Mouse (Mus musculus) hindbrain, embryonic 11.5 days (tissue): ENCODE data around the gene Ptger3. TPM values are rescaled to one million over a fixed set of nuclear protein-coding genes. Genes with fewer than 3 reads are reported as not detected.

Experiments used
- ATAC-seq: fragments of 200-750 bp; cut with Nextera tagmentation; 2 replicates; pipeline ENCODE4 v1.8.0; 2017; ENCODE audit warnings: mild to moderate bottlenecking, moderate TSS enrichment, moderate library complexity; ENCODE audit not compliant: low FRiP score
- DNase-seq: peaks from one replicate; pipeline ENCODE4 v3.0.0-alpha.2; 2015; ENCODE audit warnings: low spot score
- H3K27ac ChIP-seq: fragments of 300-500 bp; sonication (generic); 2 replicates; pipeline ENCODE4 v1.5.1; 2014; ENCODE audit warnings: mild to moderate bottlenecking, low read depth, low read length
- H3K27me3 ChIP-seq: fragments of 300-500 bp; sonication (generic); 2 replicates; pipeline ENCODE4 v1.6.1; 2014; ENCODE audit warnings: mild to moderate bottlenecking, low read length, moderate library complexity, mixed read lengths; ENCODE audit not compliant: control insufficient read depth, insufficient read depth
- H3K36me3 ChIP-seq: fragments of 300-500 bp; sonication (generic); 2 replicates; pipeline ENCODE4 v1.6.1; 2014; ENCODE audit warnings: mild to moderate bottlenecking, low read length, moderate library complexity, mixed read lengths; ENCODE audit not compliant: control insufficient read depth, insufficient read depth
- H3K4me1 ChIP-seq: fragments of 300-500 bp; sonication (generic); replicated peaks from 2 replicates; pipeline ENCODE4 v1.6.1; 2014; ENCODE audit warnings: low read length, mixed read lengths; ENCODE audit not compliant: control insufficient read depth, insufficient read depth
- H3K4me2 ChIP-seq: fragments of 300-500 bp; sonication (generic); replicated peaks from 2 replicates; pipeline ENCODE4 v1.6.1; 2014; ENCODE audit warnings: mild to moderate bottlenecking, low read depth, low read length
- H3K4me3 ChIP-seq: fragments of 300-500 bp; sonication (generic); 2 replicates; pipeline ENCODE4 v1.5.1; 2014; ENCODE audit warnings: low read depth, low read length
- H3K9ac ChIP-seq: fragments of 300-500 bp; sonication (generic); 2 replicates; pipeline ENCODE4 v1.6.1; 2014; ENCODE audit warnings: low read depth, low read length
- H3K9me3 ChIP-seq: fragments of 300-500 bp; sonication (generic); 2 replicates; pipeline ENCODE4 v1.6.1; 2016; ENCODE audit warnings: low read length; ENCODE audit not compliant: control insufficient read depth
- WGBS: fragments of 180-500 bp; shearing (Covaris S2); extraction: QIAGEN DNeasy Blood & Tissue Kit; methylation state at CpG from one replicate; pipeline ENCODE4 v1.1.7; 2014; 5-methylcytosine and 5-hydroxymethylcytosine counted together
- polyA plus RNA-seq: library from polyadenylated mRNA; unstranded; fragments of >200 nt; fragmentation: Nextera tagmentation; extraction: Ambion mirVana; gene quantifications from 2 replicates; pipeline ENCODE4 v1.2.1, GENCODE M21; 2014

Gene Ptger3
- polyA plus RNA-seq: 1.7 and 2.1 TPM in 2 replicates

GRCm38 (mm10) chr3:157566725-157567565 is at the start of gene Ptger3:
TSS of gene Ptger3 (plus strand) at chr3:157566892.
- WGBS: 2% methylated on average over 84 of the region's 84 CpGs
- H3K9ac ChIP-seq: no peak within 1 kb of the TSS

GRCm38 (mm10) chr3:157517992-157518391 is 48.7 kb upstream of the Ptger3 start:
- 89% methylated on average over 2 of the region's 2 CpGs for WGBS
- Histone ChIP-seq H3K9me3 (no peaks in the 10 kb centered on the region), H3K36me3 (no peaks in the 10 kb centered on the region), H3K4me3 (no peak overlapping the region), H3K4me1 (no peaks in the 10 kb centered on the region), H3K4me2 (no peak overlapping the region), H3K9ac (no peak overlapping the region), H3K27me3 (no peaks in the 10 kb centered on the region), H3K27ac (no peak overlapping the region)
- ATAC-seq (no peak), DNase-seq (no peak)

More at GRCm38 (mm10) chr3:157566725-157567565, at the start of gene Ptger3:
- Histone ChIP-seq H3K4me1 (0 out of 2 replicates have a peak, but pooled peaks cover 6% of the 10 kb centered on the region), H3K27me3 (peaks cover 33% of the 10 kb centered on the region), H3K4me3 (peak within 1 kb of the TSS; percentile 33), H3K9me3 (no peaks in the 10 kb centered on the region), H3K36me3 (no peaks in the 10 kb centered on the region), H3K27ac (no peak within 1 kb of the TSS), H3K4me2 (peak within 1 kb of the TSS; percentile 55)
- DNase-seq: peak; percentile 56
- peak; percentile 69 for ATAC-seq

DNA sequence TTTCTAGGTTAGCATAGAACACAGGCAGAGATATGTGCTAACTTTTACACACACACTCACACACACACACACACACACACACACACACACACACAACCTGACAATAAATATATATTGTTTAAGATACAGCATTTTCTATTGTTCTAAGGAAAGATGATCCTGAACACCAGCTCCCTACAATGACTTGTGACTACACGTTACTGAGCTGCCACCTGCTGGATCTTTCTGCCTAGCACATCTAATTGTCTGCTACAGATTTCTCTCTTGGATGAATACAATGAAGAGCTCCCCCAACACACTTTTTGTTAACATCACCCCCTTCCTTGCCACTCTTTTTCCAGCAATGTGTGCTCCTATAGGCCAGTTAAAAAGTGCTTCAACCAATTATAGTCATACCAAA is 46.3 kb upstream of the Ptger3 start:
- no peak overlapping the region for H3K27ac ChIP-seq
- ATAC-seq: peak; percentile 54; the same call in 1 of the 2 replicates

DNA sequence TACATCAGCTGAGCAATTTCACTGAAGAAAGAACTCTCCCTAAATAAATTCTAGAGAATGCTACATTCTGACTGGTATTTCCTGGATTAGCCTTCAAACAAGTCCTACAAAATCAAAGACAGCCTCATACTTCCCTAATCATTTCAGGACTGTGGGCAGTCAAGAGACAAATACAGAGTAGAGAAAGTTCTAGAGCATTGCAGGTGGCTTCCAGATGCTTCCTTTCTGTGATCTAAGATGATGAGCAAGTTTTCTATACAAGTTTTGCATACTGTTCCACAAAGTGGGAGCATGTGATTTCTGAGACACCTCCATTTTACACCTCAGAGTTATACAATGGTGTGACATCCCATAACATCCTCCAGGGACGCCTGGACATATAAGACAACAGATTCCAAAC is 42.9 kb upstream of the Ptger3 start:
- H3K4me2 ChIP-seq: no peak overlapping the region
- no peak overlapping the region for H3K9ac ChIP-seq
- H3K9me3 ChIP-seq: no peaks in the 10 kb centered on the region
- DNase-seq (no peak), ATAC-seq (no peak)
- H3K4me1 ChIP-seq: no peaks in the 10 kb centered on the region
- no peak overlapping the region for H3K4me3 ChIP-seq
- H3K36me3 ChIP-seq: no peaks in the 10 kb centered on the region
- H3K27me3 ChIP-seq: no peaks in the 10 kb centered on the region; the same call in 1 of the 2 replicates
- H3K27ac ChIP-seq: no peak overlapping the region
- 41% methylated on average over 1 of the region's 1 CpGs for WGBS

More for the DNA sequence above, 46.3 kb upstream of the Ptger3 start:
- Histone ChIP-seq H3K4me3 (no peak overlapping the region), H3K36me3 (no peaks in the 10 kb centered on the region), H3K9ac (no peak overlapping the region), H3K27me3 (no peaks in the 10 kb centered on the region), H3K9me3 (no peaks in the 10 kb centered on the region), H3K4me2 (no peak overlapping the region), H3K4me1 (no peaks in the 10 kb centered on the region)
- 7% methylated on average over 1 of the region's 1 CpGs for WGBS
- peak; percentile 67 for DNase-seq

DNA sequence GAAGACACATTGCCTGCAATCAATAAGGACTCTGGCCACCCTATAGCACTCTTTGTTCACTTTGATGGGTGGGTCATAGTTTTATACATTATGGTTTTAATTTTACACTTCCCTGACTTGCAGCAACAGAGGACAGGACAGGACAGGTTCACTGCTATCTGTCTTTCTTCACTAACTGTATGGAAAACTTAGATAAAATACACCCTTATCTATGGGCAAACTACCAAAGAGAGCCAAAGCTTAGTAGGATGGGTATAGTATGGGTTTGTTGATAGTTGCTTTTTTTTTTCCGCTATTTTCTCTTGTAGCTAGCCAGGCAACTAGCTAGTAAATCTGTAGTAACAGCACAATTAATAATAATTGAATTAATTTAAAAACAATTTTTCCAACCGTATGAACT is 35.1 kb upstream of the Ptger3 start:
- Histone ChIP-seq H3K9ac (no peak overlapping the region), H3K36me3 (no peaks in the 10 kb centered on the region), H3K4me3 (no peak overlapping the region), H3K9me3 (no peaks in the 10 kb centered on the region), H3K4me1 (no peaks in the 10 kb centered on the region), H3K4me2 (no peak overlapping the region), H3K27me3 (peaks cover 9% of the 10 kb centered on the region), H3K27ac (no peak overlapping the region)
- 78% methylated on average over 2 of the region's 2 CpGs for WGBS
- DNase-seq: no peak
- no peak for ATAC-seq

DNA sequence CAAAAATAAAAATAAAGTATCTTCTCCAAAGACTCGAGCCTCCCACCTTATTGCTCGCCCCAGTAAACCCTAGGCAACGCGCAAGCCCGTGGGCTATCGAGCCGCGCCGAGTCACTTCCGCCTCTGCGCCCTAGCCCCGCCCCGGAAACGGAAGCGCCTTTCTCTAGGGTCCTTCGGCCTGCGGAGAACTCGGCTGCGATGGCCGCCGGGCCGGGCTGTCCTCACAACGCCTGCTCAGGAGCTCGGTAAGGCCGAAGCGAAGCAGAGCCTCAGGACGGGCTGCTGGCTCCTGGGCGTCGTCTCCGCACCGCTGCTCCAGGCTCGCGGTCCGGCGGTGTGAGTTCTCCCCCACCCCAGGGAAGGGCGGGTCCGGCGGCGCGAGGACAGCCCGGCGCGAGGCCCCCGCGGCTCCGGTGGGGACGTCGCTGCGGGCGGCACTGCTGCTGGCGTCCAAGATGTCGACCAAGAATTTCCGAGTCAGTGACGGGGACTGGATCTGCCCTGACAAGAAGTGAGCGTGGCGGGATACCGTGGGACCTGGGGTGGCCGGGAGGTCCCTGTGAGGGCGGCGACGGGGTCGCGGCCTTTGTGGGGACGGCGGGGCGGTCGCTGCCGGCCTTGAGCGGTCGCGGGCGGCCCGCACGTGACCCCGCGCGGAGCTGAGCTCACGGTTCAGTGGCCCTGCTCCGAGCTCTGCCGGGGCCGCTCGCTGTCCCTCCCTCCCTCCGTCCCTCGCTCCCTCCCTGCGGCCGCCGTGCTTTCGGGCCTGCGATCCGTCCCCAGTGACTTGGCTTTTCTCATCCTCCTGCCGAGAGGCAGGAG is 32.5 kb upstream of the Ptger3 start, which contains the start of gene Zranb2:
Zranb2 (plus strand) TSS at position 197 of the 822 bp plus-strand sequence.
- Histone ChIP-seq H3K4me1 (no peaks in the 10 kb centered on the region), H3K27me3 (peaks cover 9% of the 10 kb centered on the region), H3K9ac (peak within 1 kb of the TSS; percentile 87), H3K27ac (peak within 1 kb of the TSS; percentile 88), H3K36me3 (no peaks in the 10 kb centered on the region), H3K4me2 (peak within 1 kb of the TSS; percentile 62), H3K4me3 (peak within 1 kb of the TSS; percentile 84), H3K9me3 (no peaks in the 10 kb centered on the region)
- WGBS: under 1% methylated on average over 68 of the region's 91 CpGs
- ATAC-seq: peak; percentile 97
- DNase-seq: peak; percentile 98

DNA sequence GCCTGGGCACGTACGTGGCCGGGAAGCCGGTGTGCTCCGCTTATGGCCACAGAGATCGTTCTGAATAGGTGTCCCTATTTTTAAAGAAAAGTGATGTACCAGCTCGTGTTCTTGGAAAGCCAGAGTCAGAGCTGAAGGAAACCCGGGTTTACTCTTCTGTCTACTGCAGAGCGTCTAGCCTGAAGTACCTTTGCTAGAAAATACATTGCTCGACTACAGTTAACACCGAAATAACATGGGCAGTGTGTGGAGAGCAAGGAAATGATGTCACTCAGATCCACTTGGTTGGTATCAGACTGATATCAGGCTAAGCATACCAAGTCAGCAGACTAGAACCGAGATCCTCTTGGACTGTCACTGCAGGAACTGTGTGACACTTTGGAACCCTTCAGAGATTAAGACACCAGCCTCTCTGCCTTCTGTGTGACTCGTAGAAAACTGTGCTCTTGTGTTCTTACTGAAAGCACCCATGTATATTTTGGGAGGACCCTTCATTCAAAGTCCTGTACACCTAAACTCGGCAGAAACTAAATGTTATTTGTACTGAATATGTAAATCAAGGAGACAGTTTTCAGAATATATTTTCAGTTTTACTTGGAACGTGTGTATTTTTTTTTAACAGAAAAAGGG is 31.8 kb upstream of the Ptger3 start:
- H3K36me3 ChIP-seq: no peaks in the 10 kb centered on the region
- peak overlapping the region; percentile 88 for H3K27ac ChIP-seq
- WGBS: 4% methylated on average over 15 of the region's 15 CpGs
- H3K4me1 ChIP-seq: no peaks in the 10 kb centered on the region
- no peaks in the 10 kb centered on the region for H3K9me3 ChIP-seq
- ATAC-seq (peak; percentile 36), DNase-seq (no peak)
- peak overlapping the region; percentile 62 for H3K4me2 ChIP-seq
- H3K9ac ChIP-seq: peak overlapping the region; percentile 87
- H3K27me3 ChIP-seq: peaks cover 6% of the 10 kb centered on the region
- peak overlapping the region; percentile 84 for H3K4me3 ChIP-seq

DNA sequence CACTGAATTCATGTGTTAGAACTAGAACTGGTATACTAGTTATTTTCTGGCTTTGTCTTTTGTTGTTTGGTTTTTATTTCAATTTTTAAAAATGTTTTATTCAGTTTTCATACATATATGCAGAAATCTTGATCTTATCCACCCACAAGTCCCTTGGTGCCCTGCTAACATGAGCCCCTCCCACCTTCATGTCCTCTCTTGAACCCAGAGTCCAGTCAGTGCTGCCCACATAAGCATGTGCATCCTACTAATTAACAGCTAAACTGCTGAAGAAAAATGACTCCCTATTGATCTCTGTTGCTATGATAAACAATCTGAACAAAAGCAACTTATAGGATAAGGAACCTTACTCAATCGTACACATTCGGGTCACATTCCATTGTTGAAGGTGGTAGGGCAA is 17.4 kb upstream of the Ptger3 start:
- DNase-seq (no peak), ATAC-seq (no peak)
- 98% methylated on average over 2 of the region's 2 CpGs for WGBS
- H3K9ac ChIP-seq: no peak overlapping the region
- no peaks in the 10 kb centered on the region for H3K9me3 ChIP-seq
- H3K27ac ChIP-seq: no peak overlapping the region
- H3K4me2 ChIP-seq: no peak overlapping the region
- no peaks in the 10 kb centered on the region for H3K36me3 ChIP-seq
- no peaks in the 10 kb centered on the region for H3K4me1 ChIP-seq
- no peak overlapping the region for H3K4me3 ChIP-seq
- no peaks in the 10 kb centered on the region for H3K27me3 ChIP-seq
